Mouse (Mus musculus): ENCODE measurements at regions not wholly inside any gene's neighbourhood (a gene's known extent, or its start where the extent isn't known, plus 50 kb on each side); places are given as distances from the start of the nearest gene placed in this dataset.

DNA sequence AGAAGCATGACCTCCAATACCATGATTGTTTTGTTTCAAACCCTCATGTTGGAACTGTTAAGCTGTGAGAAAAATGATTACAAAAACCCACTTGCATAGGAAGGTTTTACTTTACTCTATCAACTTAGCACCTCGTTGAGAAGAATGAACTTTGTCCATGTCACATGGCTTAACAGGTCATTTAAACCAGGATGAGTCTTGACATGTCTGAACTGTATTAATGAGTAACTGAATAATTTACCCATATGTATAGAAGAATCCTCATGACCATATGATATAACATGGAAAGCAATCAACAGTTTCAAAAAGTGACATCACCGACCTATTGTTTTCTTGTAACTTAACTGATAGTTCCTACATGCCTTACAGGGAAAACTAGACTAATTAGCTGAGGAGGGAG lies 153.3 kb upstream of the Hccs start:
- no peaks in the 10 kb centered on the region for H3K9me3 ChIP-seq (replicated peaks; ENCODE audit: low read length)
- no peak for TF ChIP-seq NELFE (IDR thresholded peaks at IDR 0.05; ENCODE audit: low read depth, low read length)
- TF ChIP-seq PAX5 (IDR thresholded peaks at IDR 0.05; ENCODE audit: low read length), result no peak
- TF ChIP-seq ETS1 (conservative IDR thresholded peaks at IDR 0.05; ENCODE audit: low read depth, low read length), result no peak
- no peak for TF ChIP-seq BHLHE40 (IDR thresholded peaks at IDR 0.05; ENCODE audit: low read depth, low read length)
- no peak for TF ChIP-seq MAX (IDR thresholded peaks at IDR 0.05; ENCODE audit: low read length)
- TF ChIP-seq SMC3 (IDR thresholded peaks at IDR 0.05; ENCODE audit: low read depth, low read length), result no peak
- TF ChIP-seq HCFC1 (IDR thresholded peaks at IDR 0.05; ENCODE audit: low read depth, low read length), result no peak
- no peak for TF ChIP-seq TCF12 (IDR thresholded peaks at IDR 0.05; ENCODE audit: low read depth, low read length)
- no peak for TF ChIP-seq CHD1 (IDR thresholded peaks at IDR 0.05; ENCODE audit: low read depth, low read length)
- TF ChIP-seq JUND (conservative IDR thresholded peaks at IDR 0.05; ENCODE audit: low read depth, low read length), result no peak
- TF ChIP-seq POLR2AphosphoS2 (IDR thresholded peaks at IDR 0.05; ENCODE audit: low read depth, low read length), result no peak
- no peak for DNase-seq (ENCODE audit: extremely low read depth)
- no peaks in the 10 kb centered on the region for H3K79me2 ChIP-seq (replicated peaks; ENCODE audit: control insufficient read depth, extremely low read depth, insufficient read depth, poor library complexity, severe bottlenecking)
- H3K27ac ChIP-seq (ENCODE audit: insufficient read depth, low read depth), result no peak overlapping the region
- H3K27me3 ChIP-seq (replicated peaks), result no peaks in the 10 kb centered on the region
- no peak overlapping the region for H3K4me2 ChIP-seq (ENCODE audit: insufficient read depth, low read depth, poor library complexity, severe bottlenecking)
- H3K36me3 ChIP-seq (replicated peaks in 1 of 2; ENCODE audit: control insufficient read depth in 1 of 2, insufficient read depth in 1 of 2, low read length in 1 of 2), result no peaks in the 10 kb centered on the region
- no peaks in the 10 kb centered on the region for H3K4me1 ChIP-seq (ENCODE audit: control insufficient read depth in 1 of 2, insufficient read depth in 2 of 2)
- dilution Hi-C loops (cut with MboI; ENCODE audit: extremely low pct_ligation_motif_present, extremely low pct_unique_long_range_greater_than_20kb, low sequenced_read_pairs), result no loop called here
- no peak overlapping the region for H3K4me3 ChIP-seq (replicated peaks in 1 of 3; ENCODE audit: low read depth in 2 of 3, low read length in 2 of 3, poor library complexity in 1 of 3)
- in situ Hi-C loops (cut with MboI; ENCODE audit: low pct_ligation_motif_present, low pct_unique_long_range_greater_than_20kb, low sequenced_read_pairs), result no loop called here
- H3K9ac ChIP-seq (ENCODE audit: insufficient read depth, low read depth), result no peak overlapping the region

GRCm38 (mm10) chrX:169470715-169471114 lies 150.5 kb upstream of the Hccs start:
- H3K9ac ChIP-seq (ENCODE audit: insufficient read depth, low read depth), result no peak overlapping the region
- dilution Hi-C loops (cut with MboI; ENCODE audit: extremely low pct_ligation_motif_present, extremely low pct_unique_long_range_greater_than_20kb, low sequenced_read_pairs), result no loop called here
- in situ Hi-C loops (cut with MboI; ENCODE audit: low pct_ligation_motif_present, low pct_unique_long_range_greater_than_20kb, low sequenced_read_pairs), result no loop called here
- H3K4me2 ChIP-seq (ENCODE audit: insufficient read depth, low read depth, poor library complexity, severe bottlenecking), result no peak overlapping the region
- DNase-seq (ENCODE audit: extremely low read depth), result no peak
- no peaks in the 10 kb centered on the region for H3K4me1 ChIP-seq (ENCODE audit: control insufficient read depth in 1 of 2, insufficient read depth in 2 of 2)
- no peak for TF ChIP-seq CHD2 (IDR thresholded peaks at IDR 0.05; ENCODE audit: low read length)
- TF ChIP-seq BHLHE40 (IDR thresholded peaks at IDR 0.05; ENCODE audit: low read depth, low read length), result no peak
- TF ChIP-seq TBP (conservative IDR thresholded peaks at IDR 0.05; ENCODE audit: low read depth, low read length), result no peak
- TF ChIP-seq UBTF (IDR thresholded peaks at IDR 0.05; ENCODE audit: low read depth, low read length), result no peak
- no peak for TF ChIP-seq ZMIZ1 (IDR thresholded peaks at IDR 0.05; ENCODE audit: low read depth, low read length)
- TF ChIP-seq MEF2A (IDR thresholded peaks at IDR 0.05; ENCODE audit: borderline replicate concordance, low read depth, low read length), result no peak
- TF ChIP-seq USF2 (conservative IDR thresholded peaks at IDR 0.05; ENCODE audit: low read depth, low read length), result no peak
- TF ChIP-seq NELFE (IDR thresholded peaks at IDR 0.05; ENCODE audit: low read depth, low read length), result no peak
- TF ChIP-seq JUND (conservative IDR thresholded peaks at IDR 0.05; ENCODE audit: low read depth, low read length), result no peak
- no peak for TF ChIP-seq ZKSCAN1 (IDR thresholded peaks at IDR 0.05; ENCODE audit: borderline replicate concordance, low read depth, low read length)
- no peak for TF ChIP-seq HCFC1 (IDR thresholded peaks at IDR 0.05; ENCODE audit: low read depth, low read length)
- TF ChIP-seq GABPA (IDR thresholded peaks at IDR 0.05; ENCODE audit: insufficient replicate concordance, low read depth, low read length), result no peak
- no peak for TF ChIP-seq ELF1 (IDR thresholded peaks at IDR 0.05; ENCODE audit: low read depth, low read length)
- no peak for TF ChIP-seq MAZ (IDR thresholded peaks at IDR 0.05; ENCODE audit: low read depth, low read length)
- no peak for TF ChIP-seq MAX (IDR thresholded peaks at IDR 0.05; ENCODE audit: low read length)
- TF ChIP-seq MXI1 (IDR thresholded peaks at IDR 0.05; ENCODE audit: low read depth, low read length), result no peak
- no peak for TF ChIP-seq MAFK (IDR thresholded peaks at IDR 0.05; ENCODE audit: insufficient replicate concordance, low read length)
- TF ChIP-seq RAD21 (IDR thresholded peaks at IDR 0.05; ENCODE audit: low read depth, low read length), result no peak
- no peak for TF ChIP-seq SIN3A (IDR thresholded peaks at IDR 0.05; ENCODE audit: low read length)
- TF ChIP-seq PAX5 (IDR thresholded peaks at IDR 0.05; ENCODE audit: low read length), result no peak
- H3K36me3 ChIP-seq (replicated peaks in 1 of 2; ENCODE audit: control insufficient read depth in 1 of 2, insufficient read depth in 1 of 2, low read length in 1 of 2), result no peaks in the 10 kb centered on the region
- H3K9me3 ChIP-seq (replicated peaks; ENCODE audit: low read length), result no peaks in the 10 kb centered on the region
- no peaks in the 10 kb centered on the region for H3K27me3 ChIP-seq (replicated peaks)
- no peaks in the 10 kb centered on the region for H3K79me2 ChIP-seq (replicated peaks; ENCODE audit: control insufficient read depth, extremely low read depth, insufficient read depth, poor library complexity, severe bottlenecking)
- no peak overlapping the region for H3K4me3 ChIP-seq (replicated peaks in 1 of 3; ENCODE audit: low read depth in 2 of 3, low read length in 2 of 3, poor library complexity in 1 of 3)
- H3K27ac ChIP-seq (ENCODE audit: insufficient read depth, low read depth), result no peak overlapping the region
